8 mouse cellular contexts compared by ENCODE assay signal in the genomic region with DNA sequence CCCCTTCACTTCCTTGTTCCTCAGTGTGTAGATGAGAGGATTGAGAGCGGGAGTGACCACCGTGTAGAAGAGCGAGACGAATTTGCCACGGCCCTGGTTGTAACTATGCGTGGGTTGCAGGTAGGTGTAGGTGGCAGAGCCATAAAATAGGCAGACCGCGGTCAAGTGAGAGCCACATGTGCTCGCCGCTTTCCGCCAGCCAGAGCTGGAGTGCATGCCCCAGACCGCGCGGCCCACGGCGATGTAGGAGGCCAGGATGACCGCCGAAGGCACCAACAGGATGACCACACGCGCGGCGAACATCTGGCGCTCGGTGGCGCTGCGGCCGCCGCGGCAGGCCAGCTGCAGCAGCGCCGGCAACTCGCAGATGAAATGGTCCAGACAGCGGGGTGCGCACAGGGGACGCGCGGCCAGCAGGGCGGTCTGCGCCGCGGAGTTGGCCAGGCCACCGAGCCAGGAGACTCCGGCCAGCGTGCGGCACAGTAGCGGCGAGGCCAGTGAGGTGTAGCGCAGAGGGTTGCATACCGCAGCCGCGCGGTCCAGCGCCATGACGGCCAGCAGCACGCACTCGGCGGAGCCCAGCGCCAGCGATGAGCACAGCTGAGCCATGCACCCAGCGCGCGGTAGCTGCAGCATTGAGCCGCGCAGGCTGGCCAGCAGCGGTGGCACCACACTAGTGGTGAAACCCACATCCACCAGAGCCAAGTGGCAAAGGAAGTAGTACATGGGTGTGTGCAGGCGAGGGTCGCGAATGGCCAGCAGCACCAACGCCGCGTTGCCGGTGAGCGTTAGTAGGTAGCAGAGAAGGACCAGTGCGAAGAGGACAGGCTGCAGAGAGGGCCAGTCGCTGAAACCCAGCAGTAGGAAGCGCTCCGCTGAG. TPM values are rescaled to one million over a fixed set of nuclear protein-coding genes. Genes with fewer than 3 reads are reported as not detected.
A peak's percentile ranks its signal among the peaks of the same experiment; 100 is the strongest.
DNase-seq lines count a peak whose midpoint lies in the region; ATAC-seq lines count a peak whose summit lies in the region.

No protein-coding gene starts in this region.

- peaks cover 50% of the 10 kb centered on the region for H3K27me3 ChIP-seq in embryonic facial prominence, embryonic 13.5 days
- peaks cover 13% of the 10 kb centered on the region; the same call in 1 of the 2 replicates for H3K27me3 ChIP-seq in hindbrain, embryonic 11.5 days (ENCODE audit: control insufficient read depth, insufficient read depth, low read length)
- H3K27me3 ChIP-seq in limb, embryonic 15.5 days, result peaks cover 47% of the 10 kb centered on the region

- peak; percentile 29 to 32 for DNase-seq in cerebellum, postnatal 4 days (ENCODE audit: low spot score in 2 of 2)
- no peak for DNase-seq in cerebellum, adult 9-11 months
- peak; percentile 19 for DNase-seq in ES-CJ7 (ENCODE audit: low read depth, low spot score)
- peak; percentile 71 for DNase-seq in hindbrain, embryonic 11.5 days (ENCODE audit: low spot score)
- peak; percentile 58 for DNase-seq in retina, postnatal 1 day

- peak overlapping the region; percentile 97 for H3K4me2 ChIP-seq in embryonic facial prominence, embryonic 13.5 days
- H3K4me2 ChIP-seq in hindbrain, embryonic 11.5 days (replicated peaks; ENCODE audit: low read depth, low read length), result peak overlapping the region; percentile 90
- peak overlapping the region; percentile 96 for H3K4me2 ChIP-seq in limb, embryonic 15.5 days

- H3K9ac ChIP-seq in embryonic facial prominence, embryonic 13.5 days, result peak overlapping the region; percentile 62
- H3K9ac ChIP-seq in hindbrain, embryonic 11.5 days (ENCODE audit: low read depth, low read length), result peak overlapping the region; percentile 56
- no peak overlapping the region for H3K9ac ChIP-seq in limb, embryonic 15.5 days

- under 1% methylated on average over 73 of the region's 77 CpGs for WGBS in embryonic facial prominence, embryonic 13.5 days
- WGBS in hindbrain, embryonic 11.5 days, result under 1% methylated on average over 71 of the region's 77 CpGs
- WGBS in limb, embryonic 15.5 days, result under 1% methylated on average over 77 of the region's 77 CpGs

- no peak overlapping the region for H3K27ac ChIP-seq in embryonic facial prominence, embryonic 13.5 days
- no peak overlapping the region for H3K27ac ChIP-seq in hindbrain, embryonic 11.5 days (ENCODE audit: low read depth, low read length)
- H3K27ac ChIP-seq in limb, embryonic 15.5 days, result no peak overlapping the region

- peak; percentile 67; the same call in 1 of the 2 replicates for ATAC-seq in embryonic facial prominence, embryonic 13.5 days (ENCODE audit: insufficient number of reproducible peaks, insufficient read depth, low FRiP score, low TSS enrichment, low read depth)
- peak; percentile 92 for ATAC-seq in hindbrain, embryonic 11.5 days (ENCODE audit: low FRiP score)
- ATAC-seq in limb, embryonic 15.5 days (ENCODE audit: insufficient number of reproducible peaks, low FRiP score, low TSS enrichment, low read depth), result peak; percentile 58; the same call in 1 of the 2 replicates
- no peak for ATAC-seq in inflammation-experienced regulatory T-cells, adult 6 months

- no peaks in the 10 kb centered on the region for H3K9me3 ChIP-seq in embryonic facial prominence, embryonic 13.5 days
- H3K9me3 ChIP-seq in hindbrain, embryonic 11.5 days (ENCODE audit: control insufficient read depth, low read length), result no peaks in the 10 kb centered on the region
- no peaks in the 10 kb centered on the region for H3K9me3 ChIP-seq in limb, embryonic 15.5 days

- no peaks in the 10 kb centered on the region for H3K36me3 ChIP-seq in embryonic facial prominence, embryonic 13.5 days
- H3K36me3 ChIP-seq in hindbrain, embryonic 11.5 days (ENCODE audit: control insufficient read depth, insufficient read depth, low read length), result no peaks in the 10 kb centered on the region
- no peaks in the 10 kb centered on the region for H3K36me3 ChIP-seq in limb, embryonic 15.5 days

- peak overlapping the region; percentile 57 for H3K4me3 ChIP-seq in embryonic facial prominence, embryonic 13.5 days
- H3K4me3 ChIP-seq in hindbrain, embryonic 11.5 days (ENCODE audit: low read depth, low read length), result peak overlapping the region; percentile 56
- H3K4me3 ChIP-seq in limb, embryonic 15.5 days, result peak overlapping the region; percentile 52

- peaks cover 9% of the 10 kb centered on the region; the same call in 1 of the 2 replicates for H3K4me1 ChIP-seq in embryonic facial prominence, embryonic 13.5 days
- no peaks in the 10 kb centered on the region for H3K4me1 ChIP-seq in hindbrain, embryonic 11.5 days (replicated peaks; ENCODE audit: control insufficient read depth, insufficient read depth, low read length)
- H3K4me1 ChIP-seq in limb, embryonic 15.5 days, result peaks cover 10% of the 10 kb centered on the region; the same call in 1 of the 2 replicates

RNA-seq across cellular contexts. Expression of a gene that starts 3.4 kb away (rescaled TPM):
- polyA plus RNA-seq in embryonic facial prominence, embryonic 13.5 days (2015; fragmentation: Nextera tagmentation; extraction: Ambion mirVana), result not detected in 2 replicates
- polyA plus RNA-seq in hindbrain, embryonic 11.5 days (2014; fragmentation: Nextera tagmentation; extraction: Ambion mirVana), result not detected in 2 replicates
- not detected in 2 replicates for polyA plus RNA-seq in limb, embryonic 15.5 days (2015; fragmentation: Nextera tagmentation; extraction: Ambion mirVana)
- polyA plus RNA-seq in inflammation-experienced regulatory T-cells, adult 6 months (2017; shearing (Covaris generic)), result 1 to 10 TPM in 1 of 3 experiments, under 1 TPM in 1, not detected in 1; 0.62 to 1.6 TPM

RNA-seq across cellular contexts. Expression of a gene that starts 3.7 kb away (rescaled TPM):
- polyA plus RNA-seq in embryonic facial prominence, embryonic 13.5 days (2015; fragmentation: Nextera tagmentation; extraction: Ambion mirVana), result not detected in 2 replicates
- not detected in 2 replicates for polyA plus RNA-seq in hindbrain, embryonic 11.5 days (2014; fragmentation: Nextera tagmentation; extraction: Ambion mirVana)
- 0.12 and 0.14 TPM in 2 replicates for polyA plus RNA-seq in limb, embryonic 15.5 days (2015; fragmentation: Nextera tagmentation; extraction: Ambion mirVana)
- polyA plus RNA-seq in inflammation-experienced regulatory T-cells, adult 6 months (2017; shearing (Covaris generic)), result not detected

RNA-seq across cellular contexts. Expression of a gene that starts 15.8 kb away (rescaled TPM):
- not detected in 2 replicates for polyA plus RNA-seq in embryonic facial prominence, embryonic 13.5 days (2015; fragmentation: Nextera tagmentation; extraction: Ambion mirVana)
- not detected in 2 replicates for polyA plus RNA-seq in hindbrain, embryonic 11.5 days (2014; fragmentation: Nextera tagmentation; extraction: Ambion mirVana)
- polyA plus RNA-seq in limb, embryonic 15.5 days (2015; fragmentation: Nextera tagmentation; extraction: Ambion mirVana), result not detected in 2 replicates
- polyA plus RNA-seq in inflammation-experienced regulatory T-cells, adult 6 months (2017; shearing (Covaris generic)), result not detected

RNA-seq across cellular contexts. Expression of a gene that starts 22.9 kb away (rescaled TPM):
- not detected in 2 replicates for polyA plus RNA-seq in embryonic facial prominence, embryonic 13.5 days (2015; fragmentation: Nextera tagmentation; extraction: Ambion mirVana)
- polyA plus RNA-seq in hindbrain, embryonic 11.5 days (2014; fragmentation: Nextera tagmentation; extraction: Ambion mirVana), result not detected in 2 replicates
- not detected in 2 replicates for polyA plus RNA-seq in limb, embryonic 15.5 days (2015; fragmentation: Nextera tagmentation; extraction: Ambion mirVana)
- not detected for polyA plus RNA-seq in inflammation-experienced regulatory T-cells, adult 6 months (2017; shearing (Covaris generic))

RNA-seq across cellular contexts. Expression of a gene that starts 35.8 kb away (rescaled TPM):
- not detected in 2 replicates for polyA plus RNA-seq in embryonic facial prominence, embryonic 13.5 days (2015; fragmentation: Nextera tagmentation; extraction: Ambion mirVana)
- not detected in 2 replicates for polyA plus RNA-seq in hindbrain, embryonic 11.5 days (2014; fragmentation: Nextera tagmentation; extraction: Ambion mirVana)
- polyA plus RNA-seq in limb, embryonic 15.5 days (2015; fragmentation: Nextera tagmentation; extraction: Ambion mirVana), result not detected in 2 replicates
- not detected for polyA plus RNA-seq in inflammation-experienced regulatory T-cells, adult 6 months (2017; shearing (Covaris generic))
